Mouse (Mus musculus) cerebellum, postnatal 14 days (tissue): ENCODE measurements around the gene Fam234a.
"Not testable (repeated sequence)": the region's sequence is repeated elsewhere in the genome, so short reads cannot be mapped to it uniquely, and the experiment has no call there.

Experiments
- DNase-seq, 2 experiments: peaks; one replicate each; pipeline ENCODE4 v3.0.0; 2021; ENCODE audit warnings: mixed read lengths in 2 of 2

Fam234a gene

DNA sequence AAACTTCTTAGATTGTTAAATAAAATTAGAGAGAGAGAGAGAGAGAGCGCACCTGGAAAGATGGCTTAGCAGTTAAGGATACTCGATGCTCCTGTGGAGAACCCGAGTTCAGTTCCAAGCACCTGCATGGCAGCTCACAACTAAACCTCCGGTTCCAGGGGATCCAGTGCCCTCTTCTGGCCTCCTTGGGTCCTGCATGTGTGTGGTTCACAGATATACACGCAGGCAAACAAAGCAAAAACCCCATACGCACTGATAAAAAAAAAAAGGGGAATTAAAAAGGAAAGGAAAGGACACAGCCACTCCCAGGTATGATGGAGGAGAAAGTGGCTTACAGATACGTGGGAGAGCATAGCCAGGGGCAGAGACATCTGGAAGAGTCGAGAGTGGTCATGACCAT lies 11.2 kb downstream of the Fam234a start:
- DNase-seq: peak in 1 of 2 experiments; percentile 23

DNA sequence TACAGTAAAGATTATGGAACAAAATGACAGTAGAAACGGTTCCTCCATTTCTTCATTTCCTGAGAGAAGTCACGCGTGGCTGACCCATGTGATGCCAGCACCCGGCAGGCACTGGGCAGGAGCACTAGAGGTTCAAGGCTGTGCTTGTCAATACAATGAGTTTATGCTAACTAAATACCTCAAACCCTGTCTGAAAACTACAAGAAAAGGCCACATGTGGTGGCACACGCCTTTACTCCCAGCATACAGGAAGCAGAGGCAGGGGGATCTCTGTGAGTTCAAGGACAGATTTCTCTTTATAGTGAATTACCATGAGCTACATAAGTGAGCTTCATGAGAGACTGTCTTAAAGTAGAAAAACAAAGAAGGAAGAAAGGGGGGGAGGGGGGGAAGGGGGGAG lies 12.9 kb downstream of the Fam234a start:
- DNase-seq: no peak

DNA sequence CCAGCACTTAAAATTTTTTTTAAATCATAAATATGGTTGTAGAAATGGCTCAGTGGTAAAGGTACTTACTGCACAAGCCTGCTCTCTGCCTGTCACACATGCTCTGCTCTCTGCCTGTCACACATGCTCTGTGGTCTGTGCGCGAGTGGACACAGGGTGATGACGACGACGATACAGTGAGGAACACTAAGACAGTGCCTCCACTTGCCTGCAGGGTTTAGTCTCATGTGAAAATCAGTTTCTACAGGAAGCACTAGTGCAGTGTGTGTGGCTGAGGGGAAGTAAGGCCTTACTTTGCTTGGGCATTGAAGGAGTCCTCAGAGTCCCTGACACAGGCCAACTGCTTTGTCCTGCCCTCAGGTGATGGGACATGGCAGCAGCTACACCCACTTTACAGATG lies 14.3 kb downstream of the Fam234a start:
- no peak for DNase-seq

DNA sequence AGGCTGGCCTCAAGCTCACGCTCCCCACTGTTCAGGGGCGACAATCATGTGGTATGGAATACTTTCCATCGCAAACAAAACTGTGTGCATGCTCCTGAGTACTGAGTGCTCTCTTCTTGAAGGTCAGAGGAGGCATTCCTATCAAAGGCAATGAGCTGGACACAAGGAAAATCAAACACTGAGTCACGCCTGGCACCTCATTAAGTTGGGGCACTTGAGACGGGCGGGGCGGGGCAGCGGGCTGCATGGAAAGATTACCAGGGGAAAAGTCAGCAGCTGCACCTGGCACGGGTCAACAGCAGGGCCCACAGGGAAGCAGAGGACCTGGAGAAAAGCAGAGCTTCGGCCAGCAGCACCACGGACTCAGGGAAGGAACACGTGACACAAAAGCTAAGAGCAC lies 18.9 kb downstream of the Fam234a start:
- no peak for DNase-seq

DNA sequence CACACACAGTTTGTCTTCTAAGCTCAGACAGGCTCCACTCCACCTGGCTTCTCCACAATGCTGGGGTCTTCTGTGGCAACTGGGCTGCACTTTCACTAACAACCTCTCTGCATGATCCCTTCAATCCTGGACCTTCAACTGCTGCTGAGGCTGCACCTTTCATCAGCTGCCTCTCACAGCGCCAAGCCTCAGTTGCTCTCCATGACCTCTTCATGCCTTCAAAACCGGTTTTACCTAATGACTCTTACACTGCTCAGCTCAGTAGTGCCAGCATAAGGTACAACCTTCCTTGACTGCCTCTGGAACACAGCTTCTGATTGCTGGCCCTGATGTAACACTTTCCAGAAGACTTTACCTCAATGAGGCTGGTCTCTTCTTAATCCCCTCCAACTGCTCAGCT lies 22.5 kb downstream of the Fam234a start:
- DNase-seq: no peak

DNA sequence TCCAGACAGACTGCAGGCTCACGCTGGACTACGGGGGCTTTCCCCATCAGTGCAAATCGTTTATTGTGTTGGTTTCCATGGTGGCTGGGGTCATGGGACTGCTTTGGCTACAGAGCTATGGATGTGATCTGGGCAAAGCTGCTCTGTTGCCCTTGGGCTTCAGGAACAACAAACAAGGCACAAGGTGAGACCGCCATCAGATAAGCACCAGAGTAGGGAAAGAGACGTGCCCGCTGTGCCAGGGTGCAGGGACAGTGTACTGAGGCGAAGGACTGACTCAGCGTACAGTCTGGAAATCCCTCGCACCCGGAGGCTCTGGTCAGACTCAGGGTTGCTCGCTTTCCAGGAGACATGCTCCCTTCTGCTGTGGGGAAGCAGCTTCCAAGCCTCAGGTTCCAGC lies 31.4 kb downstream of the Fam234a start:
- DNase-seq: no peak

DNA sequence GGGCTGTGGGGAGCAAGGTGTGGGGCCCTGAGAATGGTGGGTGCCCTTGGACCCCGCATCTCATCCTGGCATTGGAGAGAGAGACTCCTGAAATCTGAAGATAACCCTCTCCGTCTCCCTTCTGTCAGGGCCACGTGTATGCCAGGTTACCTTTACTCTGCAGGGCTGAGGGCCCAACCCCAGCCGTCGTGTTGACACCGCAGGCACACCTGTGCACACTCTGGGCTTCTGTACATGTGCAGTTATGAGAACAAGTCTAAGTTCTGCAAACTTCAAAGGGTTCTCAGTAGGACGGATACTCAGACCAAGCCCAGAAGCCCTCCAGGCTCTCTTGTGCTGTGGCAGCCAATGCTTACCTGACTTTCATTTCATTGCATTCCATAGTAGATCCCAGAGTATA lies 31.8 kb downstream of the Fam234a start:
- no peak for DNase-seq

DNA sequence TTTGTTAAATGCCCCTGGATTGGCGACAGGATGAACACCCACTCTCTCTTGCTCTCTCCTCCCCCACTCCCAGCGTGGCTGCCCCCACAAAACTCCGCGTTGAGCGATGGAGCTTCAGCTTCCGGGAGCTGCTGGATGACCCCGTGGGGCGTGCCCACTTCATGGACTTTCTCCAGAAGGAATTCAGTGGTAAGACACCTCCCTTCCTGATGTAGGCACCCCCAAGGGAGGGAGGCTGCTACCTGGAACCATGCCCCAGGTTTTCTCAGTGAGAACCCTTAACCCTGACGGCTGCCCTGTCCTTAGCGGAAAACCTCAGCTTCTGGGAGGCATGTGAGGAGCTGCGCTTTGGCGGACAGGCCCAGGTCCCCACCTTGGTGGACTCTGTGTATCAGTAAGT lies 36.4 kb downstream of the Fam234a start, which contains the start of gene Arhgdig:
Gene Arhgdig (minus strand): TSS at position 101 of the 400 bp plus-strand sequence.
- no peak for DNase-seq

DNA sequence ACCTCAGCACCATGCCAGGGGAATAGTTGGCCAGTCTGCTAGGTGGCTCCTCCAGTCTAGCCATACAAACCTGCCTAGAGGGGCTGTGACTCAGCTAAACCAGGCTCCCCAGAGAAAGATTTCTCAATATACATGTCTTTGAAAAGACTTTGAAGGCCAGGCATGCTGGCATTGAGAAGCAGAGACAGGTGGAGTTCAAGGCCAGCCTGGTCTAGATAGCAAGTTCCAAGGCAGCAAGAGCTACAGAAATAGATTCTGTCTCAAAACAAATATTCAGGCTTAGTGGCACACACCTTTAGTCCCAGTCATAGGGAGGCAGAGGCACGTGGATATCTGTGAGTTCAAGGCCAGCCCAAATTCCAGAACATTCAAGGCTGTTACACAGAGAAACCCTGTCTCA lies 37.6 kb downstream of the Fam234a start:
- DNase-seq: no peak

DNA sequence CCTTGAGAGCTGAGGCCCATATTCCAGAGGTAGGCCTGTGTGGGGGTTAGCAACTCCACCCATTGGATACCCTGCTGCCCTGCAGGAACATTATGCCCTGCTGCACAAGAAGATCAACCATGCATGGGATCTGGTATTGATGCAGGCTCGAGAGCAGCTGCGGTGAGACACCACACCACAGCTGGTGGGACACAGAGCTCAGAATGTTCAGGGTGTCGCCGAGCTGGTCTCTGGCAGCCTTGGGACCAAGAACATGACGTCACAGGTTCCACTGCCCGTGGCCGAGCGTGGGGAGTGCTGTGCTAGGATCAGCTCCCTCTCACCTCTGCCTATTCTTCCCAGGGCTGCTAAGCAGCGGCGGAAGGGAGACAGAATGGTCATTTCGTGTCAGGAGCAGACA lies 39.3 kb downstream of the Fam234a start:
- no peak for DNase-seq

DNA sequence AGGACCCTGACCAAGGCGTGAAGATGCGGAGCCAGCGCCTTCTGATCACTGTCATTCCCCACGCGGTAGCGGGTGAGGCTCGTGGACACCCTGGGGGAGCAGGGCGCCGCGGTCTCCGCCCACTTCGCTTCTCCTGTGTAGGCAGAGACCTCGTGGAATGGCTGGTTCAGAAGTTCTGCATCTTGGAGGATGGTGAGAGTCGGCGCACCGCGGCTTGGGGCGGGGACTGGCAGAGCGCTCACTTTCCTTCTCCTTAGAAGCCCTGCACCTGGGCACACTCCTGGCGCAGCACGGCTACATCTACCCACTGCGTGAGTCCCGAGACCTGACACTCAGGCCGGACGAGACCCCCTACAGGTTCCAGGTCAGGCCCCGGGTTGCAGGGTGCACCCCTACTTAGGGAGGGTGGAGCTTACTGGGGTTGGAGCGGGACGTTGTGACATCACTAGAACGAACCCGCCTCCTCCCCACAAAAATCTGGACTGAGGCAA lies 40.7 kb downstream of the Fam234a start:
- DNase-seq: peak; percentile 36 to 42

DNA sequence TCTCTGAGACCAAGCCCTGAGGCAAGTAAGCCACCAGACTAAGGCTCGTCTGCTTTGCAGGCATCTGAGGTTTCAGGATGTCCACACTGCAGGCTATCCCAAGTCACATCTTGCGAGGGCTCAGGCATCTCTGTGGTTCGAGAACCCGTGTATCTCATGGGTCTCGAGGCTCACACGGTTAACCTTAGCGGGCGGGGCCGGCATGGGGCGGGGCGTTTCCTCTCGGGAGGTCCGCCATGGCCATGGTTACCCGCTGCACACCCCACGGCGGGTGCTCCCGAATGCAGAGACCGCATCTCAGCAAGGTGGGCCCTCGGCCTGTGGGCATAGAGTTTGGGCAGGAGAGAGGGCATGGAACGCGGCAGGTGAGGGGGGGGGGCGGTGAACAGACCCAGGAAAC lies 41.3 kb downstream of the Fam234a start, which contains the start of gene Rgs11:
Gene Rgs11 (plus strand): TSS at position 215 of the 400 bp plus-strand sequence.
- DNase-seq: peak; percentile 26 to 41

DNA sequence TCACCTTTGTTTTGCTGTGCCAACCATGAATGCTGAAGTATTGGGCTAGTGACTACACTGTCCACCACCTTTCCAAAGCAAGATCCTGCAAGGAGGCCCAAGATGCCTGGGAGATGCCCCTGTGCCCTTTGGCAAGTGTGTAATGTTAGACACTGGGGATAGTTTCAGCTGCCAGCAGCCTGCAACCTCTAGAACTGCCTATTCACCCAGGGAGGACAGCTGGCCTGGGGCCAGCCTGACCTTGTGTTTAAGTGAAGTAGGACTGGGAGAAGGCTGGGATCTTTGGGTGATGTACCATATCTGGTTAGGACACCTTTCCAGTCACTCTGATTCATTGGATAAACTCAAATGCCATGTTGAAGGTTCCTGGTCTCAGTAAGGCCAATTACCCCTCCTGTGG lies 42.0 kb downstream of the Fam234a start:
- no peak for DNase-seq

DNA sequence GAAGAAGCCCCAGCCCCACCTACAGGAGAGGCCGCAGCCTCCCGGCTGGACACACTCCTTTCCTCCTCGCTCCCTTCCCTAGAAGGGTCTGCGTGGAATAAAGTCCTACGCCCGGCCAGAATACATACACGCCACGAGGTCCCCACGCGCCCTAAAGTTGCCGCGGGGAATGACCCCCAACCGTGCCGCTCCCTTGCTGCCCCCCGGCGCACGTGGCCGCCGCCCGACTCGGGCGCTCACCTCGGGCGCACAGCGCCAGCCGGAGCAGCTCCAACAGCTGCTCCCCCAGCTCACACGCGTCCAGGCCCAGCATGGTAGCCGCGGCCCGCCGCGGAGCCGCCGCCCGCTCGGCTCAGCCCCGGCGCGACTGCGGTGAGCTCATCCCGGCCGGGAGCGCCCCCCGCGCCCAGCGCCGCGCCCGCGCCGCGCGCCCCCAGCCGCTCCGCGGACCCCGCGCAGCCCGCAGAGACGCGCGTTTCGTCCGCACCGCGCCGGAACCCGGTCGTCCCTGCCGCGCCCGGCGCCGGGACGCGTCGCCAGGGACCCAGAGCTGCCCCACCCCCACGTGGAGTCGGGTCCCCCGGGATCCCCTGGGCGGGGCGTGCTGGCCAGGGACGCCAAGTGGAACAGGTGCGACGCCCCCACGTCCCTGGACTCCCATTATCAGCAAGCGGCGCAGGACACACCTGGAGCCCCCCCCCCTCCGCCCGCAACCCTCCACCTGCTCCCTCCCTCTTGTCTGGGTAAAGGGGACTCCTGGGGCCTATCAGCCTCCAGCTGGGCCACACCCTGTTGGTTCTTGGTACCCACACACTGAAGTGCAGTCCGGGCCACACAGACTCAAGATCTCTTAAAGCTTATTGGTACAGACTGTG lies 43.0 kb downstream of the Fam234a start:
- peak; percentile 34 to 37 for DNase-seq

DNA sequence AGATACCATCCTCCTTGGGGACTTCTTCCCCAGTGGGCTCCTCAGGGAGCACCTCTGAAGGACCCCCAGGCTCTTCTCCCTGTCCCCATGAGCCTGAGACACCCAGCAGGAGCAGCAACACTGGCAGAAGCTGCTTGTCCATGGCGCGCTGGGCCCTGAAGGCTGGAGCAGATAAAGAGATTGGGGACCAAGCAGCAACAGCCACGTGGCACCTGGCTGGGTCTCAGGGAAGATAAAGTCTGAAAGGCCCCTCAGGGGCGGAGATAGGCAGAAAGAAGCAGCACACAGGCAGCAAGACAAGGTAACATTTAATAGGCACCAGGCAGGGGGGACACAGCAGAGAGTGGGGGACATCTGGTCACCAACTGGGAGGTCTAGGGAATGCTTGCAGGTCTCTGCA lies 45.1 kb downstream of the Fam234a start, which contains the start of gene Pdia2:
Gene Pdia2 (minus strand): TSS at position 196 of the 400 bp plus-strand sequence.
- no peak for DNase-seq

DNA sequence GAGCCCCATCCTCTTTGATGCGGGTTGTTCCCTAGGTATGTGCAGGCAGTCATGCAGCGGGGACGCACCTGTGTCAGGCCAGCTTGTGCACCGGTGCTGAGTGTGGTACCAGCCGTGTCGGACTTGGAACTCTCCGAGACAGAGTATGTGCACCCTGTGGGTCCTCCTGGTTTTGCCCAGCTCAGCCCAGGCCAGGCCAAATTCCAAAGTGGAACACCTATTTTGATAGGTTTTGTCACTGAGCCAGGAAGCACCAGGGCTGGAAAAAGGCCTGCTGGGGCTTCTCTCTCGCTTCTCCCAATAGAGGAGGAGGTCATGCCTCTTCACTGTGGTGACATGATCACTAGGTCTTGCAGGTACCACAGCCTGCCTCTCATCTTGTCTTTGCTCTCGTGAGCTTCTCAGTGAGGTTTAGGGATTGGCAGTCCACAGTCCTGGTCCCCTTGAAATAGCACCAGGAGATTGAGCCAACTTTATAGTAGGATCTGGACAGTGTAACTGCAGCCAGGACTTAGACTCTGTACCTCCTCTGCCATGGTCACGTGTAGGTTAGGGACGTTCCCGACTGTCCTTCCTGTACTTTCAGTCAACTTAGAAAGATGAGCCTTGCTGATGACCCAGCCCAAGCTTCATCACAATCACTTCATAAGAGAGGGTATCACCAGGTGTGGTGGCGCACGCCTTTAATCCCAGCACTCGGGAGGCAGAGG lies 51.4 kb downstream of the Fam234a start:
- no peak for DNase-seq

DNA sequence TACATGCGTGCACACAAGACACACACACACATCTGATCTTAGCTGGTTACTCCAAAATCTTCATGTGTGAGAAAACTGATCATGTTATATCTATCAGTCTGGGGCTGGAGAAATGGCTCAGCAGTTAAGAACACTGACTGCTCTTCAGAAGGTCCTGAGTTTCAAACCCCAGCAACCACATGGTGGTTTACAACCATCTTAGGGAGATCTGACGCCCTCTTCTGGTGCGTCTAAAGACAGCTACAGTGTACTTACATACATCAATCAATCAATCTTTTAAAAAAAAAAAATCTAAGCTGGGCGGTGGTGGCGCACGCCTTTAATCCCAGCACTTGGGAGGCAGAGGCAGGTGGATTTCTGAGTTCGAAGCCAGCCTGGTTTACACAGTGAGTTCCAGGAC lies 52.6 kb downstream of the Fam234a start:
- not testable (repeated sequence) for DNase-seq

DNA sequence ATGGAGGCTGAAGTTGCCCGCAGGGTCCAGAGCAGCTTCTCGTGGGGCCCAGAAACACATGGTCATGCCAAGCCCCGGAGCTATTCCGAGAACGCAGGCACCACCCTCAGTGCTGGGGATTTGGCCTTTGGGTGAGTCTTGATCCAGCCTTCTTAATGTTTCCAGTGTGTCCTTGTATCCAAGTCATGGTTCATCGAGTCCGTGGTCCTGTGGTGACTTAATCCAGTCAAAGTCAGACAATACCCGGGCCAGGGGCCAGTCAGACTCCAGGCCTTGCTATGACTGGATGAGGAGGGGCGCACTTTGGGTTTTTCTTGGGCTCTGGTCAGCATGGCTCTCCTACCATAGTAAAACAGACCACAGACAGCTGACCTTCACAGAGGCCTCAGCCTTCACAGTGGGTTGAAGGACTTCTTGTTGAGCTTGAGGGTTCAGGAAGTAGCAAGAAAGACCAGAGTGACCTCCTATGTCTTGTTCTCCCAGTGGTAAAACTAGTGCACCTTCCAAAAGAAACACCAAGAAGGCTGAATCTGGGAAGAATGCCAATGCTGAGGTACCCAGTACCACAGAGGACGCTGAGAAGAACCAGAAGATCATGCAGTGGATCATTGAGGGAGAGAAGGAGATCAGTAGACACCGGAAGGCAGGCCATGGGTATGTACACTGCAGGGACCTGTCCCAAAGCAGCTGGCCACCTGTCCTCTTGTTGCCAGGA lies 55.8 kb downstream of the Fam234a start:
- DNase-seq: no peak

DNA sequence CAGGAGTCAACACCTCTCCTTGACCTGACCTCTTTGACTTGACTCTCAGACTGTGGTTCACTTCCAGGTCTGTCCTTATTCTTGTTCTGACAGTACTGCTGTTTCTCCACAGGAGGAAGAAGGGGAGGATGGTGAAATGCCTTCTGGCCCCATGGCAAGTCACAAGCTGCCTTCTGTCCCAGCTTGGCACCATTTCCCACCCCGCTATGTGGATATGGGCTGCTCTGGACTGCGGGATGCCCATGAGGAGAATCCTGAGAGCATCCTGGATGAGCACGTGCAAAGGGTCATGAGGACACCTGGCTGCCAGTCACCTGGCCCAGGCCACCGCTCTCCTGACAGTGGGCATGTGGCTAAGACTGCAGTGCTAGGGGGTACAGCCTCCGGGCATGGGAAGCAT lies 56.5 kb downstream of the Fam234a start:
- DNase-seq: peak; percentile 65 to 71

DNA sequence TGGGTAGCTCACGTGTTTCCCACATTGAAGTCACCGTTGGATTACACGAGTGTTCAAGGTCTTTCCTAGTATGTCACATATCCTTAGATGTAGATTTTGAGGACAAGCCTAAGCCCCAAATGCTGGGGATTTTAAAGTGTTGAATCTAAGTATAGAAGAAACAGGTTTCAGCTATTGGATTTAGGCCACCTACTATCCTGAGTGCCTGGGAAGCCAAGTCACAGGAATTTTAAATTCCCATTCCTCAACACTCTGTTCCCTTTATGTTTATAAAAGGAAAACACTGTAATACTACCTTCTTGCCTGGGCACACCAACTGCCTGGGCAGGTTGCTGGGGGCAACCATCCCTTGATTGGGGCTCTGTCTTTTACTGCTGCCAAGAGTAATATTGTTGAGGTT lies 62.9 kb downstream of the Fam234a start:
- DNase-seq: no peak

DNA sequence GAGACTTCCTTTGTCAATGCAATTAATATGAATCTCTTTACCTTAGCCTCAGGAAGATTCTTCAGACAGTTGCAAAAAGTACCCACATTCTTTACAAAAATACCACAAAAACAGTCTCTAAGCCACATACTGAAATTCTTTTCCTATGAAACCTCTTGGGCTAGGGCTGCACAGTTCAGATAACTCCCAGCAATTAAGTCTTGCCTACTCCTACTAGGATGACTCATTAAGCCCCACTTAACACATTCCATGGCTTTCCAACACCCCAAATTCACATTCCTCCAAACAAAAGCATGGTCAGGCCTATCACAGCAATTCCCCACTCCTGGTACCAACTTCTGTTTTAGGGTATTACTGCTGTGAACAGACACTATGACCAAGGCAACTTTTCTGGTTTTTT lies 65.4 kb downstream of the Fam234a start:
- DNase-seq: no peak

DNA sequence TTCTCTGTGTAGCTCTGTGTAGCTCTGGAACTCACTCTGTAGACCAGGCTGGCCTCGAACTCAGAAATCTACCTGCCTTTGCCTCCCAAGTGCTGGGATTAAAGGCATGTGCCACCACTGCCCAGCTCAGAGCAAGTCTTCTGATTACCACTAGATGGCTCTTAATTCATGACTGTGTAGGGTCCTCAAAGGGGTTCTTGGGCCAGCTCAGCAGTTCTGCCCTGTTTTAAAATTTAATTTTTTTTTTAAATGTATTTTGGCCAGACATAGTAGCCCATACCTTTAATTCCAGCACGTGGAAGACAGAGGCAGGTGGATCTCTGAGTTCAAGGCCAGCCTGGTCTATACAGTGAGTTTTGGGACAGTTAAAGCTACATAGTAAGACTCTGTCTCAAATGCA lies 68.8 kb downstream of the Fam234a start:
- not testable (repeated sequence) for DNase-seq

DNA sequence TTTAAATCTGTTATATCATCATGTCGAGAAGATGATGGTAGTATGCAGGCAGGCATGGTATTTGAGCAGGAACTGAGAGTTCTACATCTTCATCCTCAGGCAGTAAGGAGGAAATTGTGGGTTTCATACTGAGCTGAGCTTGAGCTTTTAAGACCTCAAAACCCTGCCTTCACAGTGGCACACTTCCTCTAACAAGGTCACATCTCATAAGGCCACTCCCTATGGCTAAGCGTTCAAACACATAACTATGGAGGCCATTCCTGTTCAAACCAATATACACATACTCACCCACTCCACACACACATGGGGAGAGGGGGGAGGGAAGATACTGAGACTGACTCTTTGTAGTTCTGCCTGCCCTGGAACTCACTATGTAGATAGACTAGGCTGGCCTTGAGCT lies 76.0 kb downstream of the Fam234a start:
- no peak for DNase-seq
